ENCODE assay signal across 40 mouse cellular contexts in genomic region chr2:89912616-89913015, GRCm38 (mm10). TPM values are rescaled to one million over a fixed set of nuclear protein-coding genes. Genes with fewer than 3 reads are reported as not detected.
"Had no signal": no experiment of that assay in that cellular context is flagged by ENCODE, and none has a peak within 500 bp of the region (broad histone marks: within the 10 kb centered on the region; RNA-seq: fewer than 3 reads in every experiment).

No protein-coding gene starts in this region.

RNA-seq across cellular contexts. Expression of gene Olfr1258, which starts 14.5 kb away (rescaled TPM):
- total RNA-seq: heart, postnatal 10 days; heart, postnatal 14 days; heart, postnatal 25 days; heart, postnatal 36 days; heart, postnatal 4 days; hematopoietic stem cell, adult 5-6 weeks; hindbrain, postnatal 0 days; layer of hippocampus, adult 18-20 months; layer of hippocampus, adult 2 months; layer of hippocampus, adult 8-10 months; layer of hippocampus, postnatal 10 days; layer of hippocampus, postnatal 14 days; layer of hippocampus, postnatal 25 days; layer of hippocampus, postnatal 36 days; left cerebral cortex, adult 18-20 months; left cerebral cortex, adult 2 months; left cerebral cortex, adult 8-10 months; left cerebral cortex, postnatal 10 days had no signal
- polyA plus RNA-seq: heart, embryonic 14.5 days; heart, embryonic 15.5 days; heart, embryonic 16.5 days; heart, postnatal 0 days; hindbrain, embryonic 10.5 days; hindbrain, embryonic 11.5 days; hindbrain, embryonic 12.5 days; hindbrain, embryonic 13.5 days; hindbrain, embryonic 14.5 days; hindbrain, embryonic 15.5 days; hindbrain, embryonic 16.5 days; hindbrain, postnatal 0 days; inflammation-experienced regulatory T-cells, adult 6 months; intestine, embryonic 14.5 days; intestine, embryonic 15.5 days; intestine, embryonic 16.5 days; kidney, adult 2 months; kidney, embryonic 14.5 days; kidney, embryonic 15.5 days; kidney, embryonic 16.5 days; kidney, postnatal 0 days; large intestine, adult 2 months had no signal

RNA-seq across cellular contexts. Expression of gene Olfr1257, which starts 34.4 kb away (rescaled TPM):
- total RNA-seq: heart, postnatal 10 days; heart, postnatal 14 days; heart, postnatal 25 days; heart, postnatal 36 days; heart, postnatal 4 days; hematopoietic stem cell, adult 5-6 weeks; hindbrain, postnatal 0 days; layer of hippocampus, adult 18-20 months; layer of hippocampus, adult 2 months; layer of hippocampus, adult 8-10 months; layer of hippocampus, postnatal 10 days; layer of hippocampus, postnatal 14 days; layer of hippocampus, postnatal 25 days; layer of hippocampus, postnatal 36 days; left cerebral cortex, adult 18-20 months; left cerebral cortex, adult 2 months; left cerebral cortex, adult 8-10 months; left cerebral cortex, postnatal 10 days had no signal
- polyA plus RNA-seq: heart, embryonic 14.5 days; heart, embryonic 15.5 days; heart, embryonic 16.5 days; heart, postnatal 0 days; hindbrain, embryonic 10.5 days; hindbrain, embryonic 11.5 days; hindbrain, embryonic 12.5 days; hindbrain, embryonic 13.5 days; hindbrain, embryonic 14.5 days; hindbrain, embryonic 15.5 days; hindbrain, embryonic 16.5 days; hindbrain, postnatal 0 days; inflammation-experienced regulatory T-cells, adult 6 months; intestine, embryonic 14.5 days; intestine, embryonic 16.5 days; intestine, postnatal 0 days; kidney, adult 2 months; kidney, embryonic 14.5 days; kidney, embryonic 15.5 days; kidney, embryonic 16.5 days; kidney, postnatal 0 days; large intestine, adult 2 months had no signal

RNA-seq across cellular contexts. Expression of gene Olfr1259, which starts 35.8 kb away (rescaled TPM):
- total RNA-seq: heart, postnatal 10 days; heart, postnatal 14 days; heart, postnatal 25 days; heart, postnatal 36 days; heart, postnatal 4 days; hematopoietic stem cell, adult 5-6 weeks; hindbrain, postnatal 0 days; layer of hippocampus, adult 18-20 months; layer of hippocampus, adult 2 months; layer of hippocampus, adult 8-10 months; layer of hippocampus, postnatal 10 days; layer of hippocampus, postnatal 14 days; layer of hippocampus, postnatal 25 days; layer of hippocampus, postnatal 36 days; left cerebral cortex, adult 18-20 months; left cerebral cortex, adult 2 months; left cerebral cortex, adult 8-10 months; left cerebral cortex, postnatal 10 days had no signal
- polyA plus RNA-seq: heart, embryonic 14.5 days; heart, embryonic 15.5 days; heart, embryonic 16.5 days; heart, postnatal 0 days; hindbrain, embryonic 10.5 days; hindbrain, embryonic 11.5 days; hindbrain, embryonic 12.5 days; hindbrain, embryonic 13.5 days; hindbrain, embryonic 14.5 days; hindbrain, embryonic 15.5 days; hindbrain, embryonic 16.5 days; hindbrain, postnatal 0 days; inflammation-experienced regulatory T-cells, adult 6 months; intestine, embryonic 14.5 days; intestine, embryonic 15.5 days; intestine, embryonic 16.5 days; intestine, postnatal 0 days; kidney, adult 2 months; kidney, embryonic 14.5 days; kidney, embryonic 15.5 days; kidney, embryonic 16.5 days; kidney, postnatal 0 days had no signal
